Mouse (Mus musculus): ENCODE results near the gene Sphk1.

DNA sequence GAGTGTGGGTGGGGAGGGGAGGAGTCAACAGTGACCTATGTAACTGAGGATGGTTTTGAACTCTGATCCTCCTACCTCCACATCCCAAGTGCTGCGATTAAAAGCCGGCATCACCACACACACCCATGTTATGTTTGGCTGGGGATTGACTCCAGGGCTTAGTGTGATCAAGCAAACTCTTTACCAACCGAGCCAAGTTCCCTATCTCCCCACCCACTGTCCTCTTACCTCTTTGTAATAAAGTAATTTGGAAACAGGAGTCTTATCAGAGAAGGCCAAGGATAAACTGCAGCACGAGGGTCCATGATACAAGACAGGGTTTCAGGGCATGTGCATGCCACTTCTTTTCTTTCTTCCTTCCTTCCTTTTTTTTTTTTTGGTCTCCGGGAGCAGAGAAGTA lies 37.5 kb upstream of the Sphk1 start:
- TF ChIP-seq GATA1 (IDR thresholded peaks at IDR 0.05; ENCODE audit: borderline replicate concordance, low read length) (no peak), FLI1 (IDR thresholded peaks at IDR 0.05; ENCODE audit: low read length) (no peak)
